Mouse (Mus musculus) liver, adult 2 months (tissue): ENCODE measurements around the gene Cyp27b1. TPM values are rescaled to one million over a fixed set of nuclear protein-coding genes. Genes with fewer than 3 reads are reported as not detected.

Experiments
- DNase-seq: peaks from one replicate; pipeline ENCODE4 v3.0.0-alpha.2; 2011; ENCODE audit warnings: low read depth, low spot score; ENCODE audit errors: extremely low read depth
- H3K27ac ChIP-seq: fragments of 200-500 bp; replicated peaks from 2 replicates; pipeline ENCODE4 v1.5.1; 2012; ENCODE audit warnings: low read depth, mild to moderate bottlenecking, control low read depth, inconsistent platforms, low read length; ENCODE audit not compliant: insufficient read depth
- H3K27me3 ChIP-seq: fragments of 200-500 bp; 2 replicates; pipeline ENCODE4 v1.6.1; 2012; ENCODE audit warnings: mild to moderate bottlenecking, moderate library complexity, low read length, inconsistent platforms; ENCODE audit not compliant: control insufficient read depth, insufficient read depth
- H3K36me3 ChIP-seq: fragments of 200-500 bp; 2 replicates; pipeline ENCODE4 v1.6.1; 2012; ENCODE audit warnings: low read length, inconsistent platforms; ENCODE audit not compliant: control insufficient read depth, insufficient read depth
- H3K4me1 ChIP-seq: fragments of 200-500 bp; 2 replicates; pipeline ENCODE4 v1.6.1; 2011; ENCODE audit warnings: low read length; ENCODE audit not compliant: control insufficient read depth, insufficient read depth
- H3K4me3 ChIP-seq: fragments of 200-500 bp; 2 replicates; pipeline ENCODE4 v1.5.1; 2011; ENCODE audit warnings: low read depth, mild to moderate bottlenecking, control low read depth, low read length, moderate library complexity; ENCODE audit not compliant: insufficient read depth
- H3K79me2 ChIP-seq: fragments of 200-500 bp; 2 replicates; pipeline ENCODE4 v1.6.1; 2012; ENCODE audit warnings: inconsistent platforms, mild to moderate bottlenecking, low read length, moderate library complexity; ENCODE audit not compliant: control insufficient read depth, insufficient read depth
- H3K9ac ChIP-seq: fragments of 200-500 bp; 2 replicates; pipeline ENCODE4 v1.6.1; 2012; ENCODE audit warnings: low read depth, mild to moderate bottlenecking, control low read depth, inconsistent platforms, low read length
- CTCF ChIP-seq: fragments of 200-500 bp; IDR thresholded peaks from 2 replicates; pipeline ENCODE4 v1.5.1; 2011; ENCODE audit warnings: low read depth, low read length, control low read depth
- POLR2A ChIP-seq: fragments of 200-500 bp; IDR thresholded peaks from 2 replicates; pipeline ENCODE4 v1.6.1; 2011; ENCODE audit warnings: low read length, control low read depth; ENCODE audit not compliant: insufficient read depth; ENCODE audit errors: extremely low read depth
- WGBS: fragments of 180-500 bp; shearing (Covaris S2); methylation state at CpG from one replicate; pipeline ENCODE4 v1.1.7; 2018; 5-methylcytosine and 5-hydroxymethylcytosine counted together
- polyA plus RNA-seq: library from polyadenylated mRNA; depleted of rRNA; stranded (reverse); fragments of >200 nt; gene quantifications from 2 replicates; pipeline ENCODE4 v1.2.3, GENCODE M21; 2012
- total RNA-seq: library from RNA; depleted of rRNA; stranded (reverse); fragments of >200 nt; gene quantifications from 2 replicates; pipeline ENCODE4 v1.2.3, GENCODE M21; 2014

Cyp27b1 gene
- total and polyA plus RNA-seq, 2 experiments = 0.05 TPM; not detected in 1

DNA sequence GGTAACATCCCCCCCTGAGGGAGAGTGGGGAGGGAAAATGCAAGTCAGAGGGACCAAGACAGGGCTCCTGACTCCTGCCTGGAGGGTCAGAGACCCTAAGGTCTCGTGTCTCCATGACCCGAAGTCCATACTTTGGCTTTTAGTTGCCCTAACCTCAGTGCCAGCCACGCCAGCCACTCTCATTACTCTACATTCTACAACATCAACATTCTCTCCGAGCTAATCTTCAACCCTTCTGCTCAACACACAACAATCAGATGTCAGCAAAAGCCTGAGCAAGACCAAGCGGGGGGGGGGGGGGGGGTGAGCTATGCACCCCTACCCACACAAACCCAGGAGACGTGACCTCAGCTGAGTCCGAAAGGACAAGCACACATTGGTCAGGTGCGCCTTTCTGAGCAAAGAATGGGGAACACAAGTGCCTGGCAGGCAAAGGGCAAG is 14.7 kb upstream of the Cyp27b1 start:
- 0 out of 2 replicates have a peak, but pooled peaks cover under 1% of the 10 kb centered on the region for H3K36me3 ChIP-seq
- no peaks in the 10 kb centered on the region for H3K79me2 ChIP-seq
- 60% methylated on average over 8 of the region's 8 CpGs for WGBS
- H3K27ac ChIP-seq = no peak overlapping the region
- no peak overlapping the region for H3K9ac ChIP-seq
- TF ChIP-seq POLR2A = no peak
- TF ChIP-seq CTCF = no peak
- H3K4me1 ChIP-seq = no peaks in the 10 kb centered on the region
- H3K27me3 ChIP-seq = no peaks in the 10 kb centered on the region
- no peak for DNase-seq
- no peak overlapping the region for H3K4me3 ChIP-seq

DNA sequence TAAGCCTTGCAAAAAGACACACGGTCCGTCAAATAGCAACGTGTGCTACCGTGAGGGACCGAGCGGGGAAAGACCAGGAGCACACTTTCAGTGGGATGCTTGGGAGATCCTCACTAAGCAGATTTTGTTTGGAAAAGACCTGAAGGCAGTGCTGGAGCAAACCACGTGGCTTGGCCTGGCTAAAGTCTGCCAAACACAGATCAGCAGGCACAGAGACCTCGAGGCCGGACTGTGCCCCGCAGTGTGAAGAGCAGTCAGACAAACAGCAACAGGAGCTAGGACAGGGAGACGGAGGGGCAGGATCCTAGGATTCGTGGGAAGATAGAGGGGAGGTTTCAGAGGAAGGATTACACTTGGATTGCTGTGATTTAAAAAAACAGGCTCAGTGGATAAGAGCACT is 11.8 kb upstream of the Cyp27b1 start:
- H3K9ac ChIP-seq = no peak overlapping the region
- no peaks in the 10 kb centered on the region for H3K79me2 ChIP-seq
- peak; percentile 61 for DNase-seq
- TF ChIP-seq POLR2A (no peak), CTCF (no peak)
- no peak overlapping the region for H3K4me3 ChIP-seq
- no peaks in the 10 kb centered on the region for H3K27me3 ChIP-seq
- no peaks in the 10 kb centered on the region for H3K36me3 ChIP-seq
- 49% methylated on average over 12 of the region's 12 CpGs for WGBS
- H3K4me1 ChIP-seq = peaks cover 3% of the 10 kb centered on the region; the same call in 1 of the 2 replicates
- H3K27ac ChIP-seq = no peak overlapping the region

DNA sequence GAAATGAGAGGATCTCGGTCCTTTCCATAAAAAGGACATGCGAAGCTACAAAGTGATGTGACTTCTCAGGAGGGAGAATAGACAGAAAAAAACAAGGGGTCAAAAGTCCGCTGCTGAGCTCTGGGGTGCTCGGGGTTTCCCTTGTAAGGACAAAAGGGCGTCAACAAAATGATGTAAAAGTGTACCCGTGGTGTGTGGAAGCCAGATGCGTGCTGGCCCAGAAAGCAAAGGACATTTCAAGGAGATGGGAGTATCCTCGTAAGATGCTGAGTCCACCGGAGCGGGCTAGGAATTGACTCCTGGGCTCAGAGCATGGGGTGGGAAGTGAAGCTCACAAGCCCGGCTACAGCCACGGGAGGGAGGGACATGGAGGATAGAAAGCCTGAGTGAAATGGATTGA is 10.4 kb upstream of the Cyp27b1 start:
- Histone ChIP-seq H3K79me2 (no peaks in the 10 kb centered on the region), H3K4me3 (no peak overlapping the region), H3K27ac (no peak overlapping the region), H3K36me3 (no peaks in the 10 kb centered on the region), H3K9ac (no peak overlapping the region), H3K4me1 (peaks cover 5% of the 10 kb centered on the region; the same call in 1 of the 2 replicates), H3K27me3 (no peaks in the 10 kb centered on the region)
- WGBS = 73% methylated on average over 12 of the region's 12 CpGs
- TF ChIP-seq POLR2A (no peak), CTCF (no peak)
- DNase-seq = no peak

DNA sequence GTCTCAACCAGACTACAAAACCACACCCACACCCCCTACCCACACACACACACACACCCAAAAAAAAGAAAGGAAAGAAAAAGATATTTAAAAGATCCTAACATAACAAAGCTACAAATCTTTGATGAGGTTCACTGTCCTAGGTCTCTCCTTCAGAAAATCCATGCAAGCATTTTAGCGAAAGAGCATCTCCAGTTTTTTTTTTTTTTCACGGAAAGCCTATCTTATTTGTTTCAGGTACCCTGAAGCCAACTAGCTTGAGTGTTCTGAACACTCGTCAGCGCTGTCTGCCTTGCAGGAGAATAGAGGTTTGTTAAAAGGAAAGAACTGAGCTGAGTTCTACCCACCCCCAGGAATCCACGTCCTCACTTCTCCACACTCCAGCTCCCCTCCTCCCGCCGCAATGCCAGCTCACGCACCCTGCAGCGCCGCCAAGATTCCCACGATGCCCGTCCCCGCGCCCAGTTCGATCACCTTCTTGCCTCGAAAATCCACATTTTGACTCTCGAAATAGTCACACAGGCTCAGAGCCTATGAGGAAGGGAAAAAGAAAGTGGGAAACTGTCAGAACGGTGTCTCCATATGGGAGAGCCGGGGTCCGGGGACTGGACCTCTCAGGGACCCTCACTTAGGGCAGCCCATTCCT is 7.4 kb upstream of the Cyp27b1 start:
- Histone ChIP-seq H3K79me2 (no peaks in the 10 kb centered on the region), H3K27me3 (no peaks in the 10 kb centered on the region), H3K4me3 (peak overlapping the region; percentile 84), H3K36me3 (no peaks in the 10 kb centered on the region), H3K4me1 (peaks cover 5% of the 10 kb centered on the region; the same call in 1 of the 2 replicates), H3K9ac (peak overlapping the region; percentile 47), H3K27ac (no peak overlapping the region)
- TF ChIP-seq CTCF (no peak), POLR2A (no peak)
- 4% methylated on average over 20 of the region's 20 CpGs for WGBS
- DNase-seq = no peak

GRCm38 (mm10) chr10:127041274-127041766 is 6.7 kb upstream of the Cyp27b1 start, which contains the start of the genes Mettl1 and Eef1akmt3:
TSS of gene Mettl1 (plus strand) at chr10:127041414.
TSS of gene Eef1akmt3 (minus strand) at chr10:127041513.
- no peaks in the 10 kb centered on the region for H3K79me2 ChIP-seq
- TF ChIP-seq POLR2A (no peak), CTCF (no peak)
- DNase-seq = no peak
- no peaks in the 10 kb centered on the region for H3K36me3 ChIP-seq
- H3K27me3 ChIP-seq = no peaks in the 10 kb centered on the region
- H3K9ac ChIP-seq = peak within 1 kb of the TSS; percentile 71
- WGBS = under 1% methylated on average over 28 of the region's 28 CpGs
- peak within 1 kb of the TSS; percentile 84 for H3K4me3 ChIP-seq
- peaks cover 5% of the 10 kb centered on the region; the same call in 1 of the 2 replicates for H3K4me1 ChIP-seq
- no peak within 1 kb of the TSS; the same call in 1 of the 2 replicates for H3K27ac ChIP-seq

DNA sequence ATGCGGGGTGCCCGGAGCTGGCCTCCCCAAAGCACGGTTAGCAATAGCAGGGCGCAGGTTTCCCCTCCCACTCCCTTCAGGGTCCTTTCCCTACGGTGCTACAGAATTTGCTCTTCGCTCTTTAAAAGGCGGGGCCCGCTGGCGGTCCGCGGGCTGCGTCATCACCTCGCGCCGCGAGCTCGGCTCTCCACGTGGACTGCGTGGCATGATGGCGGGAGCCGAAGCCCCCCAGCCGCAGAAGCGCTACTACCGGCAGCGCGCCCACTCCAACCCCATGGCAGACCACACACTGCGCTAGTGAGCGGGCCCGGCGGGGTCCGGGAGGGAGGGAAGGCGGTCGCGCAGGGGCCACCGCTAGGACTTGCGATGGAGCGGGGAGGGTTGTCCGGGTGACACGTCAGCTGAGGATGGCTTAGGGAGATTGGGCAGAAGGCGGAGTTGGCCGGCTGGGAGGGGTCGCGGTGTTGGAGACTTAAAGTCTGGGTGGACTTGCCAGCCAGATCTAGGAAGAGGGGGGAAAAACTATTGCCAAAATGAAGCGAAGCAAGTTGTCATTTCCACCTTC is 6.2 kb upstream of the Cyp27b1 start:
- Histone ChIP-seq H3K9ac (peak overlapping the region; percentile 71), H3K4me3 (peak overlapping the region; percentile 84), H3K36me3 (no peaks in the 10 kb centered on the region), H3K27me3 (no peaks in the 10 kb centered on the region), H3K4me1 (peaks cover 5% of the 10 kb centered on the region; the same call in 1 of the 2 replicates), H3K79me2 (no peaks in the 10 kb centered on the region), H3K27ac (no peak overlapping the region; the same call in 1 of the 2 replicates)
- TF ChIP-seq POLR2A (no peak), CTCF (no peak)
- peak; percentile 70 for DNase-seq
- under 1% methylated on average over 44 of the region's 44 CpGs for WGBS
